Mouse (Mus musculus): Measurements from ENCODE around the gene Mrgbp. TPM values are rescaled to one million over a fixed set of nuclear protein-coding genes. Genes with fewer than 3 reads are reported as not detected.

Gene Mrgbp
- total and polyA plus RNA-seq, 2 experiments = 4.8 to 9.5 TPM

DNA sequence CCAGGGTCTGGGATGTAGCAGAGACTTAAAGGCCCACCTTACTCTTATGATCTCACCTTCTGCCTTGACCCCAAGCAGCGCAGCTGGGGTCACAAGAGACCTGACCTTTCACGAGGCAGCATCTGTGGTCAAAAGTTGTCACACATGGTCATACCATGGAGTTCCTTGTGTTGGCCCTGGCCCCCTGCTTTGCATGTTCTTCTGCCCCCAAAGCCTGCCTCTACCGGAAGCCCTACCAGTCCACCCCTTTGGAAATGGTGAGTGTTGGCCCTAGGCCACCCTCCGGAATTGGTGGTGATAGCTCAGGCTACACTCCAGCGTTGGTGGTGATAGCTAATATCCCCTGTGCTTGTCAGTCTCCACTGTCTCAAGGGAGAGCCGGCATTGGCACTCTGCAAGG is 17.8 kb upstream of the Mrgbp start:
- H3K27me3 ChIP-seq (ENCODE audit: control insufficient read depth, insufficient read depth, low read length) = no peaks in the 10 kb centered on the region
- no peaks in the 10 kb centered on the region for H3K36me3 ChIP-seq (ENCODE audit: control insufficient read depth, insufficient read depth, low read length)
- no peak overlapping the region for H3K9ac ChIP-seq (ENCODE audit: low read depth, low read length)
- no peak overlapping the region for H3K27ac ChIP-seq (replicated peaks; ENCODE audit: insufficient read depth, low read depth, low read length)
- H3K4me3 ChIP-seq (ENCODE audit: insufficient read depth, low read depth, low read length) = no peak overlapping the region
- TF ChIP-seq CTCF (IDR thresholded peaks at IDR 0.05; ENCODE audit: low read depth, low read length) (no peak), POLR2A (IDR thresholded peaks at IDR 0.05; ENCODE audit: extremely low read depth, insufficient read depth, low read length) (no peak)
- no peaks in the 10 kb centered on the region for H3K79me2 ChIP-seq (ENCODE audit: control insufficient read depth, insufficient read depth, low read length)
- 63% methylated on average over 6 of the region's 6 CpGs for WGBS
- H3K4me1 ChIP-seq (ENCODE audit: control insufficient read depth, insufficient read depth, low read length) = no peaks in the 10 kb centered on the region
- no peak for DNase-seq (ENCODE audit: extremely low read depth, low read depth, low spot score)

DNA sequence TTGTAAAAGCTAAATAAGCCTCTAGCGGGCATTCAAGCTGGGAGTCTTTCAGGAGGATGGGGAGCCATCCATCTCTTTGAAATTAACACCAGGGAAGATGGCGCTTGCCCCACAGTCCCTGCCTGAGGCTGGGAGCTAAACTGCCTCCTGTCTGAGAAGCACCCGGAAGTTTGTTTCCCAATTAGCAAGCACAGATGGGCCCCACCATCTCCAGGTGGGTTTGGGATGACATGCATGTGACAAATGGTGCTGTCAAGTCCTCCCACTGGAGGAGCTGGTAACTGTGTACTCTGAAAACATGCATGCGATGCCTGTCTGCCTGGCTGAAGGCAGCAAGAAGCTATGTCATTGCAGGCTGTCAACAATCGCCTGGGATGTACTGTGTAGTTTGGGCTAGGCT is 17.3 kb upstream of the Mrgbp start:
- no peaks in the 10 kb centered on the region for H3K79me2 ChIP-seq (ENCODE audit: control insufficient read depth, insufficient read depth, low read length)
- no peak overlapping the region for H3K27ac ChIP-seq (replicated peaks; ENCODE audit: insufficient read depth, low read depth, low read length)
- H3K4me3 ChIP-seq (ENCODE audit: insufficient read depth, low read depth, low read length) = no peak overlapping the region
- 55% methylated on average over 5 of the region's 5 CpGs for WGBS
- no peak overlapping the region for H3K9ac ChIP-seq (ENCODE audit: low read depth, low read length)
- TF ChIP-seq POLR2A (IDR thresholded peaks at IDR 0.05; ENCODE audit: extremely low read depth, insufficient read depth, low read length) (no peak), CTCF (IDR thresholded peaks at IDR 0.05; ENCODE audit: low read depth, low read length) (no peak)
- no peaks in the 10 kb centered on the region for H3K27me3 ChIP-seq (ENCODE audit: control insufficient read depth, insufficient read depth, low read length)
- H3K4me1 ChIP-seq (ENCODE audit: control insufficient read depth, insufficient read depth, low read length) = no peaks in the 10 kb centered on the region
- H3K36me3 ChIP-seq (ENCODE audit: control insufficient read depth, insufficient read depth, low read length) = no peaks in the 10 kb centered on the region
- no peak for DNase-seq (ENCODE audit: extremely low read depth, low read depth, low spot score)

DNA sequence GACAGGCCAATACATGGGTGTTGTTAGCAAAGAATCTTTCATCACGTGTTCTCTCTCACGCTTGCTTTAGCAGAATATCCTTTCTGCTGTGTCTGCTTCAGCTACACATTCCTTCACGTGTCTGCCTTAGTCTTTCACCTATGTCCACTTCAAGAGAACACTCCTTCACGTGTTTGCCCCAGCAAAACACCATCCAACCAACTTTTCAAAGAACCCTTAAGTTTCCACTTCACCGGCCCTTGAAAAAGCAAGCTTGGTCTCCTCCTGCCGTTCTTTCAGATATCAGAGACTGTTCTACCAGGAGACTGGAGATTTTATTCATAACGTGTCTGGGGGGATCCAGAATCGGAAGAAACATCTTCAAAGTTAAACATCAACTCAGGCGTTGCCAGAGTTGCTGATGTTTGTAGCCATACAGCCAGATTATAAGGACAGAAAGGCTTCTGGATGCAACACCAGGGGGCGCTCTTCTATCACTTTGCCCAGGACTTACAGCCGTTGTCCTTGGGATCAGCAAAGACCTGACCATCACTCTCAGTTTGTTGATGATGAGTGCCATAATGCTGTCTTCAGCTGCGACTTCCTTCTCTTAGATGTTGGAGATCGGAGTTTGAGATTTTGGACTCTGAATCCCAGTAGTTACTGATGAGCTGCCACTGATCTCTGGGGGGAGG is 14.7 kb upstream of the Mrgbp start:
- H3K27ac ChIP-seq (replicated peaks; ENCODE audit: insufficient read depth, low read depth, low read length) = no peak overlapping the region
- H3K4me3 ChIP-seq (ENCODE audit: insufficient read depth, low read depth, low read length) = no peak overlapping the region
- no peaks in the 10 kb centered on the region for H3K4me1 ChIP-seq (ENCODE audit: control insufficient read depth, insufficient read depth, low read length)
- DNase-seq (ENCODE audit: extremely low read depth, low read depth, low spot score) = peak; percentile 63
- no peaks in the 10 kb centered on the region for H3K36me3 ChIP-seq (ENCODE audit: control insufficient read depth, insufficient read depth, low read length)
- TF ChIP-seq CTCF (IDR thresholded peaks at IDR 0.05; ENCODE audit: low read depth, low read length) = peak; percentile 67
- no peak for TF ChIP-seq POLR2A (IDR thresholded peaks at IDR 0.05; ENCODE audit: extremely low read depth, insufficient read depth, low read length)
- H3K9ac ChIP-seq (ENCODE audit: low read depth, low read length) = no peak overlapping the region
- no peaks in the 10 kb centered on the region for H3K27me3 ChIP-seq (ENCODE audit: control insufficient read depth, insufficient read depth, low read length)
- H3K79me2 ChIP-seq (ENCODE audit: control insufficient read depth, insufficient read depth, low read length) = no peaks in the 10 kb centered on the region
- WGBS = 33% methylated on average over 13 of the region's 13 CpGs

DNA sequence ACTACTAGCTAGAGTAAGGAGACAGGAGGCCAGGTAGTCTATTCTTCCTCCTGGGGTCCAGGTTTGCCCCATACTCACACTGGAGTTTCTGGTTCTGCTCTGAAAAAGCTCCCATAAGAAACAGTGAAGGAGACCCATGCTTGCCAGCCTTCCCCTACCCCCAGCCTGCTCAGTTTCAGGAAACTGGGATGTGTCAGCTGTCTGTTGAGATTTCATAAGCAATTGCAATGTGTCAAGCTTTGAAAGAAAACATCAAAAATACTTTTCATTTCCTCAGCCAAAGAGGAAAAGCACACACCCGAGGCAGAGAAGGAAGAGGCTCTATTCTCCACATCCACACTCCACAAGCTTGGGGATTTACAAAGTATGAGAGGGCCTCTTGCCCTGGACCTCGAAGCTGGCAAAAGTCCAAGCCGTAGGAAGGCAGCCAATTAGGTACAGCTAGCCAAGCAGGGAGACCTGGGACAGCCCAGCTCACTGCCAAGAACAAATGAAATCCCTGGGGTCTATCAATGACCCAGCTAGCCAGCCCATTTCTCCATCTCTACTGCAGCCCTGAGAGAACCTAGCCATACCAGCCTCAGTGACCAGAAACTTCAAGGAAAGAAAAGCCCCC is 12.0 kb upstream of the Mrgbp start:
- no peak for TF ChIP-seq POLR2A (IDR thresholded peaks at IDR 0.05; ENCODE audit: extremely low read depth, insufficient read depth, low read length)
- TF ChIP-seq CTCF (IDR thresholded peaks at IDR 0.05; ENCODE audit: low read depth, low read length) = no peak
- Histone ChIP-seq H3K27me3 (ENCODE audit: control insufficient read depth, insufficient read depth, low read length) (no peaks in the 10 kb centered on the region), H3K4me3 (ENCODE audit: insufficient read depth, low read depth, low read length) (no peak overlapping the region), H3K27ac (replicated peaks; ENCODE audit: insufficient read depth, low read depth, low read length) (no peak overlapping the region), H3K9ac (ENCODE audit: low read depth, low read length) (no peak overlapping the region), H3K4me1 (ENCODE audit: control insufficient read depth, insufficient read depth, low read length) (no peaks in the 10 kb centered on the region), H3K36me3 (ENCODE audit: control insufficient read depth, insufficient read depth, low read length) (no peaks in the 10 kb centered on the region), H3K79me2 (ENCODE audit: control insufficient read depth, insufficient read depth, low read length) (no peaks in the 10 kb centered on the region)
- DNase-seq (ENCODE audit: extremely low read depth, low read depth, low spot score) = peak; percentile 52
- 12% methylated on average over 3 of the region's 3 CpGs for WGBS

DNA sequence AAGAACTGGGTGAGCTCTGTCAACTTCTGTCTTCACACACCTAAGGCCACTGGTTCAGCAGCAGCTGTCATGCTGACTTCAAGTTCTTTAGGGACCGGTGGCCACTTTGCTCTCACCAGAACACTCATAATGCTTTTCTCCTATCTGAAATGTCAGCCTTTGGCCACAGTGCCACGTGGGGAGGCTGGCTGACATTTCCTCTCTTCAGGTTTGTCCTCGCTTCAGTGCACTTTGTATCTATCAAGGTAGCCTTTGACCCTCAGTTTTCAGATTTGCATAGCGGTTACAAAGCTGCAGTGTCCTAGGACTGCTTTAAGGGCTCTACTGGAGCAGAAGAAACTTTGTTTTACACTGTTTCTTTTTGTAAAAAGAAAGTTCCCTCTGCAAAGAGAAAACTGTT is 4.6 kb upstream of the Mrgbp start:
- no peak overlapping the region for H3K9ac ChIP-seq (ENCODE audit: low read depth, low read length)
- H3K4me3 ChIP-seq (ENCODE audit: insufficient read depth, low read depth, low read length) = no peak overlapping the region
- no peaks in the 10 kb centered on the region for H3K79me2 ChIP-seq (ENCODE audit: control insufficient read depth, insufficient read depth, low read length)
- 12% methylated on average over 4 of the region's 4 CpGs for WGBS
- H3K27ac ChIP-seq (replicated peaks; ENCODE audit: insufficient read depth, low read depth, low read length) = no peak overlapping the region
- H3K36me3 ChIP-seq (ENCODE audit: control insufficient read depth, insufficient read depth, low read length) = no peaks in the 10 kb centered on the region
- H3K27me3 ChIP-seq (ENCODE audit: control insufficient read depth, insufficient read depth, low read length) = no peaks in the 10 kb centered on the region
- TF ChIP-seq POLR2A (IDR thresholded peaks at IDR 0.05; ENCODE audit: extremely low read depth, insufficient read depth, low read length) (no peak), CTCF (IDR thresholded peaks at IDR 0.05; ENCODE audit: low read depth, low read length) (no peak)
- peak; percentile 85 for DNase-seq (ENCODE audit: extremely low read depth, low read depth, low spot score)
- H3K4me1 ChIP-seq (ENCODE audit: control insufficient read depth, insufficient read depth, low read length) = peaks cover 3% of the 10 kb centered on the region; the same call in 1 of the 2 replicates

DNA sequence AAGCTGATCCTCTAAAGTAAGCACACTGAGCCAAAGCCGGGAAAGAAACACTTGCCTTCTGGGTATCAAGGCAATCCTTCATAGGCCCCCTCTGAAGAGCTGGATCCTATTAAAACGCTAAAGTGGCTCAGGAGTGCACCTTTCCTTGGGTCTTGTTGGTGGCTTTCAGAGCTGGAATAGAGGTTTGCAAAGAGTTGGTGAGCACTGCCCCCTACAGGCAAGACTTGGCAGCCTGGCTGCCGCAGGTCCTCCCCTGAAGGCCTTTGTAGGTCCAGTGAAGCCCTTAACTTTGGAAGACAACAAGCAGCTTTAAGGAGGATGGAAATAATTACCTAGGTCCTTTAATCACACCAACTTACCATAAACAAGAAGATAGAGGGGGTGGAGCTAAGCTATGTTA is 2.4 kb upstream of the Mrgbp start:
- peak; percentile 54 for DNase-seq (ENCODE audit: extremely low read depth, low read depth, low spot score)
- Histone ChIP-seq H3K4me1 (ENCODE audit: control insufficient read depth, insufficient read depth, low read length) (peaks cover 11% of the 10 kb centered on the region), H3K79me2 (ENCODE audit: control insufficient read depth, insufficient read depth, low read length) (peaks cover 4% of the 10 kb centered on the region; the same call in 1 of the 2 replicates), H3K9ac (ENCODE audit: low read depth, low read length) (no peak overlapping the region), H3K36me3 (ENCODE audit: control insufficient read depth, insufficient read depth, low read length) (no peaks in the 10 kb centered on the region), H3K27ac (replicated peaks; ENCODE audit: insufficient read depth, low read depth, low read length) (no peak overlapping the region), H3K27me3 (ENCODE audit: control insufficient read depth, insufficient read depth, low read length) (no peaks in the 10 kb centered on the region), H3K4me3 (ENCODE audit: insufficient read depth, low read depth, low read length) (no peak overlapping the region)
- WGBS = 5% methylated on average over 3 of the region's 3 CpGs
- peak; percentile 97 for TF ChIP-seq CTCF (IDR thresholded peaks at IDR 0.05; ENCODE audit: low read depth, low read length)
- TF ChIP-seq POLR2A (IDR thresholded peaks at IDR 0.05; ENCODE audit: extremely low read depth, insufficient read depth, low read length) = no peak
